Mouse (Mus musculus) kidney, postnatal 25 days (tissue): ENCODE measurements at regions not wholly inside any gene's neighbourhood (a gene's known extent, or its start where the extent isn't known, plus 50 kb on each side); places are given as distances from the start of the nearest gene placed in this dataset.

Source experiments
- DNase-seq, 2 experiments: peaks; one replicate each; pipeline ENCODE4 v3.0.0; 2021; ENCODE audit warnings: mixed read lengths in 2 of 2

GRCm38 (mm10) chr5:112110306-112110969 lies 141.9 kb downstream of the Cryba4 start:
- DNase-seq = no peak

DNA sequence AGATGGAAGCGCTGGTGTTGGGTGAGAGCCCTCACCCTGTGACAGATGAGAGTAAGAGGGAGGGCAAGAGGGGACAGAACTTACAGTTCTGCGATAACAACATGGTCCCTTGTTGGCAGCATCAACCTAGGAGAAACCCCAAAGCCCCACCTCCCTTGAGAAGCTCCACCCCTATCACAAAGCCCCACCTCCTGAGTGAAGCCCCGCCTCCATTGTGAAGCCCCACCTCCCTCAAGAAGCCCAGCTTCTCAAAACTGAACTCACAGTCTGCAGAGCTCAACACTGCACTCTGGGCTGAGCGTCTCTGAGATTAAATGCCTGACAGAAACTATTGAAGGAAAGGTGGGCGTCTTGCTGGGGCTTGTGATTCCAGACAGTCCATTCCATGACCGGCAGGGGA lies 131.6 kb downstream of the Cryba4 start:
- DNase-seq = no peak

DNA sequence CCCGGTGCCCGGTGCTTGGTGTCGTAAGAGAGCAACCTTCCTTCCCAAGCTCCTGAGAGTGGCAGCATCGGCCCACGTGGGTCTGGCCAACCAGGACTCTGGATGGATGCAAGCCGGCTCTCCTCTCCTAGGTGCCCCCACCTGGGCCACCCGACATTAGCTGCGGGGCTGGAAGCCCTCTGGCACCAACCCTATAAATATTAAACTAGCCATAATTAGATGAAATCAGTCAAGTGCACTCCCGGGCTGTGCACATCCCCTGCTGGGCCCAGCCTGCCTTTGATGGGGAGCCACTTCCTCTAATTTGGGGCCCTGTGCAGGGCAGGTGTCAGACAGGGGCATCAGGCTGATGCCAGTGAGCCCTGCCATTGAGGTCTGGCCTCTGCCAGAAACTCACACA lies 130.8 kb downstream of the Cryba4 start:
- DNase-seq = no peak

- DNase-seq = no peak
Observed at GRCm38 (mm10) chr5:112122581-112122980, 129.7 kb downstream of the Cryba4 start.

- DNase-seq = no peak
Observed at GRCm38 (mm10) chr5:112127171-112127570, 125.1 kb downstream of the Cryba4 start.

GRCm38 (mm10) chr5:112132746-112133145 lies 119.6 kb downstream of the Cryba4 start:
- peak in 1 of 2 experiments; percentile 5 for DNase-seq

DNA sequence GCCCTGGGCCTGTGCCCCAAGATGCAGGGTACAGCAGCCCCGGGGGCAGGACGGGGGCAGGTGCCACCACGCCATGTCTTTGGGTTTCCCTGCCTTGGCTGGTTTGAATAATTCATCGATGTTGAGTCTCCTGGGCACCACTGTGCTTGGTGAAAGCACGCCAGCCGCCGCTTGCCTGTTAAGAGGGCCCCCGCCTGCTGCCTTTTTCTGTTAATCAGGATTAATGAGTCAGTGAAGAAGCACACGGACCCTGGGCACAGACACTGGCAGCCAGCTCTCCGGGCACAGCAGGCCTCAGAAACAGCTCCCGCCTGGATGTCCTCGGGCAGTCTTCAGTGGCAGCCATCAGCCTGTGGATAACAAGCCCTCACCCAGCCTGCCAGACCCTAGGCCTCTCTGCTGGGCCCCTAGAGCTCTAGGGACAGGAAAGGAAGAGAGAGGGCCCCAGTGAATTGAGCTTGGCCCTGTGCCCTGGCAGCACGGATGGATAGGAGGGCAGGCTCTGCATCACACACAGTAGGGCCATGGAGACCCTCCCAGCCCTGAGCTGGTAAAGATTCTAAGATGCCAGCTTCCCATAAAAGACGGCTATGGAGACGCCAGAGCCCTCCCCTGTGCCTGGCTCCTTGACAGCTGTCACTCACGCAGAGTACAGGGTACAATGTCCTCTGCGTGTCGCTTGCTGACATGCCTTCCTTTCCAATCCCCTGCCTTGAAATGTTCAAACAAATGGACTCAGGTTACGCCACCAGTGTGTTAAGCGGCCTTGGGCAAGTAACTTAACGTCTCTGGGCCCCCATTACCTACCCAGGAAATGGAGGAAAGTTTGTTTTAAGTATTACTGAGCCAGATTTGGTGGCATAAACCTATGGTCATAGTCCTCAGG lies 118.4 kb downstream of the Cryba4 start:
- DNase-seq = no peak

DNA sequence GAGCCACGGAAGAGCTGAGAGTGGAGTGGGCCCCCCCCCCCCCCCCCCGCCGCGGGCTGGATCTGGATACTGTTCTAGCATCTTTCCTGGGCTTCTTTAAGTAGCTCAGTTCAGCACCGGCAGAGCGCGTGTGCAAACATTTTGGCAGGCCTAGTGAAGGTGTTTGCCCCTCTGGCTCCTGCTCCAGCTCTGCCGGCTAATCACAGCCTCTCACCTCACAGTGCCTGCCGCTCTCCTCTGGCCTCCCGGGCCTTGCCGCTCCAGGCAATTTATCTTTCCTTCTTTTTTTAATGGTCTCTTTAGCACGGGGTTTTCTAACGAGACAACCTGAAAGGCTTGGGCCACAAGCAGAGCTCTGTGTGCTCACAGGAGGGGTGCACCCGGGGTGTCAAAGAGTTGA lies 115.7 kb downstream of the Cryba4 start:
- no peak for DNase-seq

DNA sequence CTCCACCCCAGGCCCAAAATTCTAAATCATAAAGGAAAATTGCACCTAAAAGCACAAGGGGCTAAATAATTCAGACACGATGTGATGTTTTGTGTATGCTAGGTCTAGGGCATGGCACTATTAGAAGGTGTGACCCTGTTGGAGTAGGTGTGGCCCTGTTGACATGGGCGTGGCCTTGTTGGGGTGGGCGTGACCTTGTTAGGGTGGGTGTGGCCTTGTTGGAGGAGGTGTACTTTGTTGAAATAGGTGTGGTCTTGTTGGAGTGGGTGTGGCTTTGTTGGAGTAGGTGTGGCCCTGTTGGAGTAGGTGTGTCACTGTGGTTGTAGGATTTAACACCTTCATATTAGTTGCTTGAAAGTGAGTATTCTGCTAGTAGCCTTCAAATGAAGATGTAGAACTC lies 114.1 kb downstream of the Cryba4 start:
- no peak for DNase-seq

- DNase-seq = no peak
Observed at GRCm38 (mm10) chr5:112142731-112143130, 109.6 kb downstream of the Cryba4 start.

- DNase-seq = no peak
Observed at GRCm38 (mm10) chr5:112143993-112144621, 108.2 kb downstream of the Cryba4 start.

DNA sequence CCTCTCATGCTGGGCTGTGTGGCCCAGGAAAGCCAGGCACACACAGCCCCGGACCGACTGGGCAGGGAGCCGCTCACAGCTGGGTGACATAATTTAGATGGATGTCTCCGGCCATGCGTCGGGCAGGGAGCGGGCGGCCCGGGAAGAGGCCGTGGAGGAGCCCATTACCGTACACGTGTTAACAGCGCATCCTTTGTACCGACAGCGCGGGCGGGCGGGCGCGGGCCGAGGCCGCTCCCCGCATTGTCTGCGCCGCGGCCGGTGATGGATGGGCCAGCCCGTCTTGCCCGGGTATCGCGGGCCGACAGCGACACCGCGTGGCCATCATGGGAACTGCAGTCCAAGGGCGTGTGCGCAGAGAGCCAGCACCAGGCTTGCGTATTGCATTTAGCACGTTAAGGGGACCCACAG lies 98.6 kb downstream of the Cryba4 start:
- DNase-seq = peak; percentile 71 to 79

DNA sequence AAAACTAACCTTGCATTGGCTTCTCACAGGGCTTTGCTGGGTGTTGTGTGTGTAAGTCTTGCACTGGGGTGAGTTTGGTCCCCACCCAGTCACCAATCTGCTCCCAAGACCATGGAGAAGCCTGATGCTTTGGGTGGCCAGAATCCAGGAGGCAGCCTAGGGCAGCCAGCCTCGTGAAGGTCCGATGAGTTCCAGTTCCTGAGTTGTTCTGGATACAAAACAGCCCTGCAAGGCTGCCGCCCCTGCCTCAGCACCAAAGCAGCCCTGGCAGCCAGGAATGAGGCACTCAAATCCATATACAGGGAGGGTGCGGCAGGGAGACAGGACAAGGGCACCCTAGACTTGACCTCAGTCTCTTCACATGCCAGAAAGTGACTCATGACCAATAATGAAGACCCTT lies 97.7 kb downstream of the Cryba4 start:
- no peak for DNase-seq

GRCm38 (mm10) chr5:112155051-112155450 lies 97.3 kb downstream of the Cryba4 start:
- no peak for DNase-seq

DNA sequence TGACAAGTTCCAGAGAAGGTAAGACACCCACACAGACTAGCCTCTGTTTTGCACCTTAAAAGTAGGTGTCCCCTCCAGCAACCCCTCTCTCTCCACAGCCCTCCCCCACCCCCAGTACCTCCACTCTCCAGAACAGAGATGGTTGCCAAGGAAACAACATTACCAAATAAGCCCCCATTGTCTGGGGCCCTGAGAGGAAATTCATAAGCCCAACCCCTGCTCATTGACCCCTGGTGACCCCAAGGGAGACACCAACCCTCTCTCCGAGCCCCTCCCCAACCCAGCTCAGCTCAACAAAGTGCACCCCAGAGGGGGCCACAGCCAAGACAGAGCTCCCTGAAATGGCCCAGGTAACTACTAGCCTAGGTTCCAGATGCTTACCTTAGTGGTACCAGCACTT lies 96.3 kb downstream of the Cryba4 start:
- no peak for DNase-seq

DNA sequence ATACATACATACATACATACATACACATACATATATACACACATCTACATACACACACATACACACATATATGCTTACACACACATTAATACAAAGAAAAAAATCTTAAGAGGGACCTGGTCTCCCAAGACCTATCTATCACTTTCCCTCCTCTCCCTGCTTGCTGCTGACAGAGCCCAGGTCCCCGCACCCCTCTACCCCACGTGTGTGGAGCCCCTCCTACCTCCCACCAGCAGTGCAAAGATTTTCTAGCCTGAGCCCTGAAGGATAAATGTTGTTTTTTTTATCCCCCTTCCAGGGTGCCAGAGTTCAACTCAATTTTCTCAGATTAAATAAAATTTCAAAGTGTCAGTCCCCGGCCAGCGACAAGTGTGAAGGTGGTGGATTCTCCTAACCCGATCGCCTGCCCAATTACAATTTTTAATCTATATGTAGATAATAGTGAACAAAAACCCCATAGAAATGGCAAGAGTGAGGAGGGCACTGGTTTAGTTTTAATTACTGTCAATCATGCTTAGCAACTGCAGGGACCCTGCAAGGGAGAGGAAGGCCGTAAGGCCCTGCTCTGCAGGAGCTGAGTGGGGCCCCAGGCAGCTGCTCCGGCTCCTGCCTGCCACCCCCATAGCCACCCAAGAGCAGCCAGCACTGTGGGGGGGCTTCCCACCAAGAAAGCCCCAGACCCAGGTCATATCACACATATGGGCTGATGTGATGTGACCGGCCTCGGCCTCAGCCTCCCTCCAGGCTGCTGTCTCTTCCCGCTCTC lies 85.7 kb downstream of the Cryba4 start:
- no peak for DNase-seq

DNA sequence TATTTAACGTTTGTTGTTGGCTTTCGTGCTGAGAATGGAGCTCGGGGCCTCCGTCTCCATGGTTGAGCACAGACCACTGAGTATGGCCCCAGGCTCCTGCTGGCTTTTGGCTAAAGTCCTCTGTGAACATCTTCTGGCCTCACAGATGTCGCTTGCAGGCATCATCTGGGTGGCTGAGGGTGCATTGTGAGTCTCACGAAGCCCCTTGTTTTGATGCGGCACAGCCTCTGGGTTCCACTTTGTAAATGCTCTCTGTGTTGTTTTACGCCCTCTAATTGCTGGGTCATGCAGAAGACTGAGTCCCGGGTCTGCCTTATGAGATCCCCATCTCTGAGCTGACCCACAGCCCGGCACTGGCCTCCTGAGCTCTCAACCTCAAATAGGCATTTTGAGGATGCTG lies 84.5 kb downstream of the Cryba4 start:
- no peak for DNase-seq

GRCm38 (mm10) chr5:112171325-112171724 lies 81.0 kb downstream of the Cryba4 start:
- DNase-seq = peak in 1 of 2 experiments; percentile 21

DNA sequence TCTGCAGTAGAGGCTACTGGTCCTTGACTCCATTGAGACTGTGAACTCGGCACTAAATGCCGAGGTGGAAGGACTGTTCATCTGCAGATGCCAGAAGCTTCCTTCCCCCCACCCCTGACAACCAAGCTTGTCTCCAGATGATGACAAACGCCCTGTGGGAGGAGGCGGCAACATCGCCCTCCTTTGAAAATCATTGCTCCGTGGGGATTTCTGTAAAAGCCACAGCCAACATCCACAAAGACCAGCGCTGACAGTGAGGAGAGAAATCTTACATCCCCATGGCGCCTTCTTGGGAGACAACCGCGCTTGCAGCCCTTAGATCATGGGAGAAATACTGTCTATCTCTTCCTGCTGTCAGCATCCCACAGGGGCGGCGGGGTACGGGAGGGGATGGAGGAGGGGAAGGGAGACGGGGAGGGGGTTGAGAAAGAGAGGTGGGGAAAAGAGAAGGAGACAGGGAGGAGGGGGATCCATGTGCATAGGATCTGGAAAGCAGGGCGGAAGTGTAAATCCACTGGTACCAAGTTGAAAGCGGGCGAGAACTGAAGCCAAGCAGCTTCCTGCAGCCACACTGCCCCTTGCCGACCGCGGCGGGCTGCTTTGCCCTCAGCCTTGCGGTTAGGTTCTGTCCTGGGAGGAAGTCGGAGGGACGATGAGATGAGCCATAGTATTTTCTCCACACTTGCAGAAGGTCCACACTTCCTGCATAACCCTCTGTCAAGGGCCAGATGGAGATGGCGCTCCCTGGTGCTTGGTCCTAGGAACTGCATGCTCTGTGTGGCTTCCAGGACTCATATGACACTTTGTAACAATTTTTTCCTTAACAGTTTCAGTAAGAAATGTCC lies 72.9 kb downstream of the Cryba4 start:
- DNase-seq = peak in 1 of 2 experiments; percentile 5

GRCm38 (mm10) chr5:112182775-112183174 lies 69.5 kb downstream of the Cryba4 start:
- peak in 1 of 2 experiments; percentile 9 for DNase-seq

DNA sequence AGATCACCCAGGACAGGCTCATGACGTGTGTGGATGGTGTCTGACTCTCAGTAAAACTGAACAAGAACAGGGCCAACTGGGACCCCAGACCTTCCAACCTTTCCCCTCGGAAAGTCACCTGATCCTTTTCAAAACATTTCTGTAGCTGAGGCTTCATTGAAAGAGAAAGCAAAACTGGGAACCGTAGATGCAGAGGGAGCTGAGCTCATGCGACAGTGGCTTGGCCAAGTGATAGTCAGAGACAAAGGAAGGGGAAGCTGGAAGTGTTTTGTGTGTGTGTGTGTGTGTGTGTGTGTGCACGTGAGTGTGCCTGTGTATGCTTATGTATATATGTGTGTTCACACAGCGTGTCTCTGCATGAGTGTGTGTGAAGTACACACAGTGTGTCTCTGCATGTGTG lies 56.7 kb downstream of the Cryba4 start:
- DNase-seq = no peak
